Mouse (Mus musculus): ENCODE measurements around the gene Gm10696. TPM values are rescaled to one million over a fixed set of nuclear protein-coding genes. Genes with fewer than 3 reads are reported as not detected.

The Gm10696 gene
- not detected for polyA plus RNA-seq (2017; shearing (Covaris generic))

GRCm38 (mm10) chr3:94178093-94178492 is at the start of gene Gm10696:
Gene Gm10696 (minus strand): TSS chr3:94178193.

GRCm38 (mm10) chr3:94196414-94196813 is 18.4 kb upstream of the Gm10696 start, which contains the start of gene Gm5286:
Gene Gm5286 (plus strand): TSS chr3:94196714.

Other genes with a start within 250 kb of the Gm10696 start
- not detected for gene Gm9117, start 234.7 kb downstream of the Gm10696 start, polyA plus RNA-seq (2017; shearing (Covaris generic))
- not detected for gene Tdpoz5, start 216.9 kb downstream of the Gm10696 start, polyA plus RNA-seq (2017; shearing (Covaris generic))
- gene Gm9125, start 123.3 kb downstream of the Gm10696 start, polyA plus RNA-seq (2017; shearing (Covaris generic)) = not detected
- not detected for gene Gm10697, start 105.5 kb downstream of the Gm10696 start, polyA plus RNA-seq (2017; shearing (Covaris generic))
- not detected for gene Gm5286, start 18.5 kb upstream of the Gm10696 start, polyA plus RNA-seq (2017; shearing (Covaris generic))
- not detected for gene Gm4778, start 85.8 kb upstream of the Gm10696 start, polyA plus RNA-seq (2017; shearing (Covaris generic))
- gene Them4, start 131.9 kb upstream of the Gm10696 start, polyA plus RNA-seq (2017; shearing (Covaris generic)) = 10.4 TPM
- gene Them5, start 163.9 kb upstream of the Gm10696 start, polyA plus RNA-seq (2017; shearing (Covaris generic)) = not detected
- not detected for gene C2cd4d, start 184.2 kb upstream of the Gm10696 start, polyA plus RNA-seq (2017; shearing (Covaris generic))
- gene Rorc, start 194.6 kb upstream of the Gm10696 start, polyA plus RNA-seq (2017; shearing (Covaris generic)) = 8.5 TPM
- 0.20 TPM for gene Lingo4, start 220.3 kb upstream of the Gm10696 start, polyA plus RNA-seq (2017; shearing (Covaris generic))
- 9.8 TPM for gene Tdrkh, start 235.1 kb upstream of the Gm10696 start, polyA plus RNA-seq (2017; shearing (Covaris generic))